Mouse (Mus musculus) lung, embryonic 14.5 days (tissue): ENCODE data around the gene Gm20736. TPM values are rescaled to one million over a fixed set of nuclear protein-coding genes. Genes with fewer than 3 reads are reported as not detected.
"Not testable (repeated sequence)": the region's sequence is repeated elsewhere in the genome, so short reads cannot be mapped to it uniquely, and the experiment has no call there.

Experiments
- ATAC-seq: fragments of 200-750 bp; cut with Nextera tagmentation; 2 replicates; pipeline ENCODE4 v1.8.0; 2017; ENCODE audit warnings: mild to moderate bottlenecking, moderate TSS enrichment, moderate library complexity; ENCODE audit not compliant: insufficient read depth
- DNase-seq: peaks from one replicate; pipeline ENCODE4 v3.0.0-alpha.2; 2015
- H3K27ac ChIP-seq: fragments of 300-500 bp; sonication (generic); 2 replicates; pipeline ENCODE4 v1.5.1; 2014; ENCODE audit warnings: low read depth, mild to moderate bottlenecking, moderate library complexity
- H3K27me3 ChIP-seq: fragments of 300-500 bp; sonication (generic); 2 replicates; pipeline ENCODE4 v1.6.1; 2014; ENCODE audit warnings: low read length, control low read depth; ENCODE audit not compliant: insufficient read depth
- H3K36me3 ChIP-seq: fragments of 300-500 bp; sonication (generic); 2 replicates; pipeline ENCODE4 v1.6.1; 2014; ENCODE audit warnings: control low read depth; ENCODE audit not compliant: insufficient read depth
- H3K4me1 ChIP-seq: fragments of 300-500 bp; sonication (generic); 2 replicates; pipeline ENCODE4 v1.6.1; 2014; ENCODE audit warnings: antibody characterized with exemption, control low read depth; ENCODE audit not compliant: insufficient read depth
- H3K4me2 ChIP-seq: fragments of 300-500 bp; sonication (generic); 2 replicates; pipeline ENCODE4 v1.6.1; 2014; ENCODE audit warnings: mild to moderate bottlenecking
- H3K4me3 ChIP-seq: fragments of 300-500 bp; sonication (generic); 2 replicates; pipeline ENCODE4 v1.5.1; 2014; ENCODE audit warnings: low read depth, low read length
- H3K9ac ChIP-seq: fragments of 300-500 bp; sonication (generic); 2 replicates; pipeline ENCODE4 v1.6.1; 2014
- H3K9me3 ChIP-seq: fragments of 300-500 bp; sonication (generic); 2 replicates; pipeline ENCODE4 v1.6.1; 2016; ENCODE audit warnings: low read depth, low read length, control low read depth
- WGBS: fragments of 180-500 bp; shearing (Covaris S2); extraction: QIAGEN DNeasy Blood & Tissue Kit; methylation state at CpG from one replicate; pipeline ENCODE4 v1.1.7; 2014; 5-methylcytosine and 5-hydroxymethylcytosine counted together
- polyA plus RNA-seq: library from polyadenylated mRNA; unstranded; fragments of >200 nt; fragmentation: Nextera tagmentation; extraction: Ambion mirVana; gene quantifications from 2 replicates; pipeline ENCODE4 v1.2.1, GENCODE M21; 2014

Gm20736 gene
- polyA plus RNA-seq, result not detected in 2 replicates

DNA sequence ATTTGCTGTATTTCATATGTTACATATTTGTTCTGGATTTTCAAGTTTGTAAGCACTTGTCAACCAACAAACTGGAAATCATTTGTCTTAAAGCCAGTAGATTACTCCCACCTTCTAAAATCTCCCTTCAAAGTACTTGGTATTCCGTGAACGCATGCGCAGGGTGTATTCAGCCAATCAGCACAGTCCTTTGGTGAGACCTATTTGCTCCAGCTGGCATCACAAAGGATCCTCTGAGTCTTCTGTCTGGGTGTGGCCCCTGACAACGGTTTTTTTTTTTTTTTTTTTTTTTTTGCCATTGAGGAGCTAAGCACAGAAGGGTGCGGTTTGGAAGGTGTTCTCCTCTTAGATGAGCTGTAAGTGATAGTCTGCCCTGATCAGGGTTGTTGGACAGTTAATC is at the start of gene Gm20736:
TSS of gene Gm20736 (plus strand) at position 301 of the 400 bp plus-strand sequence.
- not testable (repeated sequence) for DNase-seq, H3K9ac ChIP-seq, H3K9me3 ChIP-seq, H3K4me2 ChIP-seq, ATAC-seq, H3K27ac ChIP-seq, H3K4me3 ChIP-seq, H3K27me3 ChIP-seq, H3K36me3 ChIP-seq, H3K4me1 ChIP-seq
- no CpG with 5 or more reads among the region's 5 CpGs for WGBS

Other genes with a start within 250 kb of the Gm20736 start
- gene Gm20924, start 170.2 kb upstream of the Gm20736 start, polyA plus RNA-seq, result not detected in 2 replicates